Mouse (Mus musculus): ENCODE results near the gene Prpf4.
A peak's percentile ranks its signal among the peaks of the same experiment; 100 is the strongest.

Gene Prpf4

GRCm38 (mm10) chr4:62389592-62390512 is 18.7 kb upstream of the Prpf4 start:
- DNase-seq (ENCODE audit: low read depth, low spot score) = no peak

- DNase-seq (ENCODE audit: low read depth, low spot score) = no peak
These were observed 16.7 kb upstream of the Prpf4 start for GRCm38 (mm10) chr4:62391892-62392291.

GRCm38 (mm10) chr4:62393459-62393858 is 15.1 kb upstream of the Prpf4 start:
- no peak for DNase-seq (ENCODE audit: low read depth, low spot score)

GRCm38 (mm10) chr4:62395806-62396205 is 12.8 kb upstream of the Prpf4 start:
- no peak for DNase-seq (ENCODE audit: low read depth, low spot score)

- peak; percentile 43 for DNase-seq (ENCODE audit: low read depth, low spot score)
These were observed 10.8 kb upstream of the Prpf4 start for GRCm38 (mm10) chr4:62397616-62398365.

GRCm38 (mm10) chr4:62398956-62399355 is 9.6 kb upstream of the Prpf4 start:
- peak; percentile 72 for DNase-seq (ENCODE audit: low read depth, low spot score)

- DNase-seq (ENCODE audit: low read depth, low spot score) = no peak
These were observed 2.5 kb upstream of the Prpf4 start for GRCm38 (mm10) chr4:62406133-62406532.

GRCm38 (mm10) chr4:62407730-62408582 is 641 bp upstream of the Prpf4 start:
- peak; percentile 53 for DNase-seq (ENCODE audit: low read depth, low spot score)

GRCm38 (mm10) chr4:62409615-62410014 is 1.0 kb downstream of the Prpf4 start:
- DNase-seq (ENCODE audit: low read depth, low spot score) = no peak

- DNase-seq (ENCODE audit: low read depth, low spot score) = no peak
These were observed 1.7 kb downstream of the Prpf4 start for GRCm38 (mm10) chr4:62410325-62410724.

- DNase-seq (ENCODE audit: low read depth, low spot score) = no peak
These were observed 3.0 kb downstream of the Prpf4 start for GRCm38 (mm10) chr4:62411606-62412005.

GRCm38 (mm10) chr4:62418448-62418847 is 9.9 kb downstream of the Prpf4 start:
- DNase-seq (ENCODE audit: low read depth, low spot score) = no peak

GRCm38 (mm10) chr4:62419091-62419490 is 10.5 kb downstream of the Prpf4 start:
- peak; percentile 85 for DNase-seq (ENCODE audit: low read depth, low spot score)

GRCm38 (mm10) chr4:62425891-62426290 is 17.3 kb downstream of the Prpf4 start:
- DNase-seq (ENCODE audit: low read depth, low spot score) = no peak

GRCm38 (mm10) chr4:62427978-62428758 is 19.6 kb downstream of the Prpf4 start:
- no peak for DNase-seq (ENCODE audit: low read depth, low spot score)

GRCm38 (mm10) chr4:62429616-62430015 is 21.0 kb downstream of the Prpf4 start:
- DNase-seq (ENCODE audit: low read depth, low spot score) = no peak

- no peak for DNase-seq (ENCODE audit: low read depth, low spot score)
These were observed 22.1 kb downstream of the Prpf4 start for GRCm38 (mm10) chr4:62430678-62431077.

- no peak for DNase-seq (ENCODE audit: low read depth, low spot score)
These were observed 22.9 kb downstream of the Prpf4 start for GRCm38 (mm10) chr4:62431522-62431921.

- DNase-seq (ENCODE audit: low read depth, low spot score) = no peak
These were observed 25.6 kb downstream of the Prpf4 start for GRCm38 (mm10) chr4:62433939-62434870.

- DNase-seq (ENCODE audit: low read depth, low spot score) = no peak
These were observed 26.5 kb downstream of the Prpf4 start, which contains the start of gene Rnf183 for GRCm38 (mm10) chr4:62435081-62435480. Rnf183 (minus strand) TSS chr4:62435252.

Data from brain, adult 2 months (tissue).